Mouse (Mus musculus) hindbrain, embryonic 11.5 days (tissue): Measurements from ENCODE around the gene 4931414P19Rik. TPM values are rescaled to one million over a fixed set of nuclear protein-coding genes. Genes with fewer than 3 reads are reported as not detected.
A peak's percentile ranks its signal among the peaks of the same experiment; 100 is the strongest.

Experiments
- ATAC-seq: fragments of 200-750 bp; cut with Nextera tagmentation; 2 replicates; pipeline ENCODE4 v1.8.0; 2017; ENCODE audit warnings: mild to moderate bottlenecking, moderate TSS enrichment, moderate library complexity; ENCODE audit not compliant: low FRiP score
- DNase-seq: peaks from one replicate; pipeline ENCODE4 v3.0.0-alpha.2; 2015; ENCODE audit warnings: low spot score
- H3K27ac ChIP-seq: fragments of 300-500 bp; sonication (generic); 2 replicates; pipeline ENCODE4 v1.5.1; 2014; ENCODE audit warnings: mild to moderate bottlenecking, low read depth, low read length
- H3K27me3 ChIP-seq: fragments of 300-500 bp; sonication (generic); 2 replicates; pipeline ENCODE4 v1.6.1; 2014; ENCODE audit warnings: mild to moderate bottlenecking, low read length, moderate library complexity, mixed read lengths; ENCODE audit not compliant: control insufficient read depth, insufficient read depth
- H3K36me3 ChIP-seq: fragments of 300-500 bp; sonication (generic); 2 replicates; pipeline ENCODE4 v1.6.1; 2014; ENCODE audit warnings: mild to moderate bottlenecking, low read length, moderate library complexity, mixed read lengths; ENCODE audit not compliant: control insufficient read depth, insufficient read depth
- H3K4me1 ChIP-seq: fragments of 300-500 bp; sonication (generic); replicated peaks from 2 replicates; pipeline ENCODE4 v1.6.1; 2014; ENCODE audit warnings: low read length, mixed read lengths; ENCODE audit not compliant: control insufficient read depth, insufficient read depth
- H3K4me2 ChIP-seq: fragments of 300-500 bp; sonication (generic); replicated peaks from 2 replicates; pipeline ENCODE4 v1.6.1; 2014; ENCODE audit warnings: mild to moderate bottlenecking, low read depth, low read length
- H3K4me3 ChIP-seq: fragments of 300-500 bp; sonication (generic); 2 replicates; pipeline ENCODE4 v1.5.1; 2014; ENCODE audit warnings: low read depth, low read length
- H3K9ac ChIP-seq: fragments of 300-500 bp; sonication (generic); 2 replicates; pipeline ENCODE4 v1.6.1; 2014; ENCODE audit warnings: low read depth, low read length
- H3K9me3 ChIP-seq: fragments of 300-500 bp; sonication (generic); 2 replicates; pipeline ENCODE4 v1.6.1; 2016; ENCODE audit warnings: low read length; ENCODE audit not compliant: control insufficient read depth
- WGBS: fragments of 180-500 bp; shearing (Covaris S2); extraction: QIAGEN DNeasy Blood & Tissue Kit; methylation state at CpG from one replicate; pipeline ENCODE4 v1.1.7; 2014; 5-methylcytosine and 5-hydroxymethylcytosine counted together
- polyA plus RNA-seq: library from polyadenylated mRNA; unstranded; fragments of >200 nt; fragmentation: Nextera tagmentation; extraction: Ambion mirVana; gene quantifications from 2 replicates; pipeline ENCODE4 v1.2.1, GENCODE M21; 2014

Gene 4931414P19Rik
- polyA plus RNA-seq, 1 experiment from 2014 or later: 6.2 TPM

DNA sequence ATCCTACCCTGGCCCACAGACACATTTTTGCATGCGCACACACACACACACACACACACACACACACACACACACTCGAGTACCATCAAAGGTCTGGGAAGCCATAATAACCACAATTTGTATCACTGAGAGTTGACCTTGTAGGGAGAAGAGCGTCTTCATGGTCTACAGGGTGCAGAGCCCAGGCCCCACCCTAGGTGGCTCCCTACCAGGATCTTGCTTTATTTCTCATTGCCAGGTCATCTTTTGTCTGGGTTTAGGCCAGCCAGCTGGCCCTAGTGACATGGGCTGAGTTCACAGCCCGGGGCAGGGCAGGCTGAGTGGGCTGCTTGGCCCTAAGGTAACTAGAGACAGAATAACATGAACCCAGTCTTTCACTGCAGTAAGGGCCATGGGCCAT is 28.4 kb upstream of the 4931414P19Rik start:
- ATAC-seq (no peak), DNase-seq (peak; percentile 22)
- WGBS: 85% methylated on average over 4 of the region's 4 CpGs
- Histone ChIP-seq H3K4me2 (no peak overlapping the region), H3K4me3 (no peak overlapping the region), H3K27ac (no peak overlapping the region), H3K9me3 (no peaks in the 10 kb centered on the region), H3K36me3 (peaks cover 10% of the 10 kb centered on the region; the same call in 1 of the 2 replicates), H3K27me3 (no peaks in the 10 kb centered on the region), H3K4me1 (no peaks in the 10 kb centered on the region; the same call in 1 of the 2 replicates), H3K9ac (no peak overlapping the region)

DNA sequence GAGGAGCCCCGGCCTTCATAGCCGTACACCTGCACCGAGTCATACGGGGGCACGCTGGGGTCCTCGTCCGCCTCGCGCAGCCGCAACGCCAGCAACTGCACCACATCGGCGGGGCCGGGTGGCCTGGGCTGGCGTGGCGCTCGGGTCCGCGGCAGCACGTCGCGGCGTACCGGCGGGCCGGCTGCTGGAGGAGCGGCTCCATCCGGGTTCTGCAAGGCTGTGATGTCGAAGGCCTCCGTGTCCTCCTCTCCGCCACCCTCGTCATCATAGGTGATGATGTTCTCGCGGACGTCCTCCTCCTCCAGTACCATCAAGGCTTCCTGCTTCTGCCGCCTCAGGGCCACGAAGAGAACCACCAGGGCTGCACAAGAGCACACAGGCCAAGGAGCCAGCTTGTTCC is 26.5 kb upstream of the 4931414P19Rik start:
- no peak overlapping the region for H3K4me2 ChIP-seq
- DNase-seq (no peak), ATAC-seq (no peak)
- no peaks in the 10 kb centered on the region for H3K4me1 ChIP-seq
- 93% methylated on average over 20 of the region's 37 CpGs for WGBS
- no peak overlapping the region for H3K9ac ChIP-seq
- peaks cover 7% of the 10 kb centered on the region; the same call in 1 of the 2 replicates for H3K36me3 ChIP-seq
- H3K9me3 ChIP-seq: no peaks in the 10 kb centered on the region
- no peak overlapping the region for H3K4me3 ChIP-seq
- no peaks in the 10 kb centered on the region for H3K27me3 ChIP-seq
- no peak overlapping the region for H3K27ac ChIP-seq

- Histone ChIP-seq H3K27ac (no peak overlapping the region), H3K4me2 (no peak overlapping the region), H3K36me3 (peaks cover 7% of the 10 kb centered on the region; the same call in 1 of the 2 replicates), H3K9me3 (no peaks in the 10 kb centered on the region), H3K27me3 (no peaks in the 10 kb centered on the region), H3K4me1 (no peaks in the 10 kb centered on the region), H3K9ac (no peak overlapping the region), H3K4me3 (no peak overlapping the region)
- WGBS: 62% methylated on average over 4 of the region's 4 CpGs
- ATAC-seq: 0 out of 2 replicates have a peak, but pooled peaks have one; percentile 41
- DNase-seq: no peak
Observed at GRCm38 (mm10) chr14:54631240-54631599, 25.4 kb upstream of the 4931414P19Rik start.

DNA sequence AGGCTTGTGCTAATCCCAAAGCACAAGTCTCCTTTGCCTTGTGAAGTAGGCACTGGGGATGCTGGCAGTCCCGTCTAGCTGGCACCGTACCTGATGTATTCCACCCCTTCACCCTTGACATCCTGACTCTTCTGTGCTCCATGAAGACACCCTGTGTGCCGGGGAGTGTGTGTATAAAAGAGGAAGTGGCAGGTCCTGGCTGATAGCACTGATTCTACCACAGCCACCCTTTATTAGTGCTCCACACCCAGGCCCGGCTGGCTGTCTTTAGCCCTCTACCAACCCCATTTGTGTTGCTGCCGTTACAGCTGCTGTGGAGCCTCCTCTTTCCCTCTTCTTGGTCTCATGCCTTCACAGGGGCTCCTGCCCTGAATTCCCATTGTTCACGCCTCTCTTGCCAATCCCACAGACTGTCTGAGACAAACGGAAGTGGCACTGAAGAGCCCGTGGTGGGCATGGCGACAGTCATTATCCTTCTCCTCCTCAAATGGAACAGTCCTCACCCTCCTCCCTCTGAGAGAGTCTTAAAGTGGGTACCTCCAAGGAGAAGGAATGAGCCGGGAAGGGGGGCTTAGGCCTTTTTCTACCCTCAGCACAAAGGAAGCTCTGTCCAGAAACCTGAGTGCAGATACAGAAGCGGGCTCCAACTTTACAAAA is 24.9 kb upstream of the 4931414P19Rik start:
- Histone ChIP-seq H3K9me3 (no peaks in the 10 kb centered on the region), H3K4me2 (no peak overlapping the region), H3K4me3 (no peak overlapping the region), H3K36me3 (peaks cover 7% of the 10 kb centered on the region; the same call in 1 of the 2 replicates), H3K27me3 (no peaks in the 10 kb centered on the region), H3K4me1 (no peaks in the 10 kb centered on the region), H3K9ac (no peak overlapping the region), H3K27ac (no peak overlapping the region)
- no peak for DNase-seq
- WGBS: 86% methylated on average over 11 of the region's 11 CpGs
- ATAC-seq: no peak

DNA sequence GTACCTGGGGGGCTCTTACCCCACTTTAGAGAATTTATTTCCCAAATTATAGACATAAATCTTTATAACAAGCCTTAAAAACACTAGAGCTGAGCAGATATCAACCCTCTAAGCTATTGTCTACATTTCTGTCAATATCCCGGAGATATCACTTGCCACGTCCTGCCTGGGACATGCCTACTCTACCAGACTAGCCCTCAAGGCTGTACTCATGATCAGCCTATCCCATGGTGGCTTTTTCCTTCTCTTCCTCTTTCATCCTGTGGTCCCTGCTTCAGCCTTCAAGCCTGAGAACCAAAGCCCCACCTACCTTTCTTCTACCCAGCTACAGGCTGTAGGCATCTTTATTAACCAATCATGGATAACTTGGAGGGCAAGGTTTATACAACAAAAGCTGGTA is 24.0 kb upstream of the 4931414P19Rik start:
- Histone ChIP-seq H3K4me3 (no peak overlapping the region), H3K36me3 (peaks cover 7% of the 10 kb centered on the region; the same call in 1 of the 2 replicates), H3K4me1 (no peaks in the 10 kb centered on the region), H3K27ac (no peak overlapping the region), H3K4me2 (no peak overlapping the region), H3K9ac (no peak overlapping the region), H3K27me3 (no peaks in the 10 kb centered on the region), H3K9me3 (no peaks in the 10 kb centered on the region)
- ATAC-seq: no peak
- DNase-seq: no peak
- 75% methylated on average over 2 of the region's 2 CpGs for WGBS

- no peaks in the 10 kb centered on the region for H3K27me3 ChIP-seq
- no peaks in the 10 kb centered on the region for H3K4me1 ChIP-seq
- no peak for DNase-seq
- no peaks in the 10 kb centered on the region for H3K9me3 ChIP-seq
- no peak overlapping the region for H3K27ac ChIP-seq
- H3K4me3 ChIP-seq: no peak overlapping the region
- peaks cover 5% of the 10 kb centered on the region; the same call in 1 of the 2 replicates for H3K36me3 ChIP-seq
- ATAC-seq: no peak
- no peak overlapping the region for H3K9ac ChIP-seq
- 75% methylated on average over 5 of the region's 5 CpGs for WGBS
- no peak overlapping the region for H3K4me2 ChIP-seq
Observed at GRCm38 (mm10) chr14:54628103-54628502, 22.3 kb upstream of the 4931414P19Rik start.

DNA sequence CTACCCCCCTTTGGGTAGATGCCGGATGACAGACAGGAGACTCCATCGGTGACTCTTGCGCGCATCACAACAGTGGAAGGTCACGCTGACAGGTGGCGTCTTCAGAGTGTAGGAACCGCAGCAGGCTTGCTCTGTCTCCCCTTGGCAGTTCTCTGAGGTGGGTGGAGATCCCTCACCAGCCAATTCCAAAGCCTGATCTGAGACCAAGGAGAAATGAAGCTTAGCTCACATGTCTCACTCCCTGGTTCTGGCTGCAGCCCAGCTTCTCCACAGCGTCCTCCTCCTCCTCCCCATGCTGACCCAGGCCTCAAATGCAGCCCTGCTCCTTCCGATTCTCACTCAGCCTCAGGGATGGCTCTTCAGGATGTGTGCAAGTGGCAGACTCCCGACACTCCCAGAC is 19.2 kb upstream of the 4931414P19Rik start:
- H3K36me3 ChIP-seq: no peaks in the 10 kb centered on the region
- no peak overlapping the region for H3K9ac ChIP-seq
- H3K4me2 ChIP-seq: no peak overlapping the region
- ATAC-seq (no peak), DNase-seq (no peak)
- H3K4me1 ChIP-seq: no peaks in the 10 kb centered on the region
- H3K27me3 ChIP-seq: no peaks in the 10 kb centered on the region
- no peak overlapping the region for H3K4me3 ChIP-seq
- WGBS: 75% methylated on average over 10 of the region's 10 CpGs
- no peaks in the 10 kb centered on the region for H3K9me3 ChIP-seq
- H3K27ac ChIP-seq: no peak overlapping the region

DNA sequence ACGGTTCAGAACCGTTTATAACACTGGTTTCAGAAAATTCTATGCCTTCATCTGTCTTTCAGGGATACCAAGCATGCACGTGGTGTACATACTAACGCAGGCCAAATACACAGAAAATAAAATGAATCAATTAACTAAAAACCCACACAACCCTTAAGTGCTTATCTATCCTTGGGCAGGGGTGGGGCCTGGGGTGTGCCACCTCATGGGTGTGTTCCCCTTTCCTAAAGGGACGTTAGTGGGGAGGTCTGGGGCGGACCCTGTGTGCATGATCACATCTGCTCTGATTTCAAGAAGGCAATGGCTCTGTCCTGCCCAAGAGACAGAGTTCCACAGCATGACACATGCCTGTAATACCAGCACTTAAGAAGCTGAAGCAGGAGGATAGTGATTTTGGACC is 17.5 kb upstream of the 4931414P19Rik start:
- no peak overlapping the region for H3K27ac ChIP-seq
- 93% methylated on average over 6 of the region's 6 CpGs for WGBS
- no peaks in the 10 kb centered on the region for H3K36me3 ChIP-seq
- H3K9me3 ChIP-seq: no peaks in the 10 kb centered on the region
- ATAC-seq (no peak), DNase-seq (no peak)
- no peak overlapping the region for H3K4me2 ChIP-seq
- no peaks in the 10 kb centered on the region for H3K4me1 ChIP-seq
- H3K4me3 ChIP-seq: no peak overlapping the region
- H3K9ac ChIP-seq: no peak overlapping the region
- no peaks in the 10 kb centered on the region for H3K27me3 ChIP-seq

DNA sequence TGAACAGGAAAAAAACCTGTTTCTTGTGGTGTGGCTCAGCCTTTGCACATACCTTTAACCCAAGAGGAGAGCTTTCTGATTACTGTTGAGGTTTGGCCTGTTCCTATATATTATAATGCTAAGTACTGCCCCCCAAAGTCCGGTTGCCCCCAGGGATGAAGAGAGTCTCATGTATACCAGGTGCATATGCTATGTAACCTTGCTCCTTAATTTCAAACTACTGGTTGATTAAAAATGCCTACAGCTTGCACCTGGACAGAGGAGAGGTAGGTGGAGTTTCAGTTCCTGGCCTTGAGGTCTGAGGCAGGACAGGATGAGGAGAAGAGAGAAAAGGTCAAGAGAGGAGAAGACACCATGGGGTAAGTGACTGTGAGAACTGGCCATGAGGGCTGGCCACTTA is 15.3 kb upstream of the 4931414P19Rik start, which contains the start of gene Psmb11:
TSS of gene Psmb11 (plus strand) at position 301 of the 400 bp plus-strand sequence.
- 94% methylated on average over 1 of the region's 1 CpGs for WGBS
- ATAC-seq: no peak

More for the DNA sequence above, 15.3 kb upstream of the 4931414P19Rik start, which contains the start of gene Psmb11:
- H3K9me3 ChIP-seq: no peaks in the 10 kb centered on the region
- H3K4me1 ChIP-seq: no peaks in the 10 kb centered on the region
- H3K27me3 ChIP-seq: no peaks in the 10 kb centered on the region
- H3K9ac ChIP-seq: no peak within 1 kb of the TSS
- H3K4me2 ChIP-seq: no peak within 1 kb of the TSS
- no peak within 1 kb of the TSS for H3K27ac ChIP-seq
- H3K4me3 ChIP-seq: no peak within 1 kb of the TSS
- H3K36me3 ChIP-seq: no peaks in the 10 kb centered on the region
- no peak for DNase-seq
